Comparison of ENCODE assay signal across 9 mouse cellular contexts in genomic region chr14:45996760-45997159, GRCm38 (mm10).
DNase-seq lines count a peak whose midpoint lies in the region; ATAC-seq and TF ChIP-seq lines count a peak whose summit lies in the region.
"Had no signal": no experiment of that assay in that cellular context is flagged by ENCODE, and none has a peak within 500 bp of the region (broad histone marks: within the 10 kb centered on the region; RNA-seq: fewer than 3 reads in every experiment).

No protein-coding gene starts in this region.

- H3K4me1 ChIP-seq in midbrain, postnatal 0 days (ENCODE audit: insufficient read depth, low read length): no peaks in the 10 kb centered on the region
- H3K4me1 ChIP-seq in midbrain, embryonic 15.5 days: no peaks in the 10 kb centered on the region
- H3K4me1 ChIP-seq in embryonic facial prominence, embryonic 13.5 days: peaks cover 24% of the 10 kb centered on the region
- no peaks in the 10 kb centered on the region for H3K4me1 ChIP-seq in stomach, postnatal 0 days (replicated peaks; ENCODE audit: control insufficient read depth, insufficient read depth)

- H3K4me3 ChIP-seq in midbrain, postnatal 0 days (ENCODE audit: low read depth, low read length): no peak overlapping the region
- no peak overlapping the region for H3K4me3 ChIP-seq in midbrain, embryonic 15.5 days
- H3K4me3 ChIP-seq in embryonic facial prominence, embryonic 13.5 days: no peak overlapping the region
- H3K4me3 ChIP-seq in stomach, postnatal 0 days (ENCODE audit: low read depth, low read length): no peak overlapping the region
- H3K4me3 ChIP-seq: limb, embryonic 13.5 days had no signal

- ATAC-seq in midbrain, postnatal 0 days (ENCODE audit: low FRiP score): no peak
- ATAC-seq in midbrain, embryonic 15.5 days (replicated peaks): no peak
- ATAC-seq in embryonic facial prominence, embryonic 13.5 days (ENCODE audit: insufficient number of reproducible peaks, insufficient read depth, low FRiP score, low TSS enrichment, low read depth): 0 out of 2 replicates have a peak, but pooled peaks have one; percentile 26
- peak; percentile 56; the same call in 1 of the 2 replicates for ATAC-seq in stomach, postnatal 0 days (ENCODE audit: low FRiP score, low TSS enrichment)
- ATAC-seq: activated CD4-positive, CD25-positive, alpha-beta regulatory T cell, adult 4 months had no signal

- no peaks in the 10 kb centered on the region for H3K36me3 ChIP-seq in midbrain, postnatal 0 days (ENCODE audit: insufficient read depth, low read length)
- no peaks in the 10 kb centered on the region for H3K36me3 ChIP-seq in midbrain, embryonic 15.5 days (replicated peaks)
- H3K36me3 ChIP-seq in embryonic facial prominence, embryonic 13.5 days: no peaks in the 10 kb centered on the region
- no peaks in the 10 kb centered on the region for H3K36me3 ChIP-seq in stomach, postnatal 0 days (ENCODE audit: control insufficient read depth, insufficient read depth, low read length)
- H3K36me3 ChIP-seq: limb, embryonic 13.5 days had no signal

- H3K4me2 ChIP-seq in midbrain, postnatal 0 days (ENCODE audit: low read depth, low read length, poor library complexity, severe bottlenecking): no peak overlapping the region
- no peak overlapping the region for H3K4me2 ChIP-seq in midbrain, embryonic 15.5 days
- no peak overlapping the region for H3K4me2 ChIP-seq in embryonic facial prominence, embryonic 13.5 days
- H3K4me2 ChIP-seq in stomach, postnatal 0 days (replicated peaks; ENCODE audit: low read depth): no peak overlapping the region
- H3K4me2 ChIP-seq: limb, embryonic 13.5 days had no signal

- no peak overlapping the region for H3K9ac ChIP-seq in midbrain, postnatal 0 days (replicated peaks; ENCODE audit: low read length, poor library complexity, severe bottlenecking)
- no peak overlapping the region for H3K9ac ChIP-seq in midbrain, embryonic 15.5 days
- no peak overlapping the region for H3K9ac ChIP-seq in embryonic facial prominence, embryonic 13.5 days
- no peak overlapping the region for H3K9ac ChIP-seq in stomach, postnatal 0 days (ENCODE audit: low read length)
- H3K9ac ChIP-seq: limb, embryonic 13.5 days had no signal

- 72% methylated on average over 5 of the region's 5 CpGs for WGBS in midbrain, postnatal 0 days
- 80% methylated on average over 5 of the region's 5 CpGs for WGBS in midbrain, embryonic 15.5 days
- 45% methylated on average over 5 of the region's 5 CpGs for WGBS in embryonic facial prominence, embryonic 13.5 days
- WGBS in stomach, postnatal 0 days: 52% methylated on average over 5 of the region's 5 CpGs

- DNase-seq in midbrain, postnatal 0 days (ENCODE audit: low spot score): peak; percentile 34
- peak; percentile 90 for DNase-seq in kidney, postnatal 14 days
- peak; percentile 54 for DNase-seq in stomach, postnatal 0 days (ENCODE audit: low spot score)
- no peak for DNase-seq in gastrocnemius, adult 18-20 months (ENCODE audit: low spot score)
- no peak for DNase-seq in urinary bladder, postnatal 10 days (ENCODE audit: low spot score)

- no peak for TF ChIP-seq CTCF in midbrain, postnatal 0 days (IDR thresholded peaks at IDR 0.05)
- TF ChIP-seq CTCF in stomach, postnatal 0 days (IDR thresholded peaks at IDR 0.05; ENCODE audit: low read depth): no peak

- H3K27me3 ChIP-seq in midbrain, postnatal 0 days (ENCODE audit: insufficient read depth, low read length): no peaks in the 10 kb centered on the region
- H3K27me3 ChIP-seq in midbrain, embryonic 15.5 days (replicated peaks): no peaks in the 10 kb centered on the region; the same call in 1 of the 2 replicates
- no peaks in the 10 kb centered on the region for H3K27me3 ChIP-seq in embryonic facial prominence, embryonic 13.5 days
- no peaks in the 10 kb centered on the region for H3K27me3 ChIP-seq in stomach, postnatal 0 days (ENCODE audit: control insufficient read depth, insufficient read depth, low read length)

- TF ChIP-seq EP300 in stomach, postnatal 0 days (optimal IDR thresholded peaks at IDR 0.05): no peak

- no peaks in the 10 kb centered on the region for H3K9me3 ChIP-seq in midbrain, postnatal 0 days (ENCODE audit: low read length)
- no peaks in the 10 kb centered on the region for H3K9me3 ChIP-seq in midbrain, embryonic 15.5 days
- H3K9me3 ChIP-seq in embryonic facial prominence, embryonic 13.5 days: no peaks in the 10 kb centered on the region
- no peaks in the 10 kb centered on the region for H3K9me3 ChIP-seq in stomach, postnatal 0 days (ENCODE audit: control insufficient read depth, low read length)
- H3K9me3 ChIP-seq: limb, embryonic 13.5 days had no signal

- no peak overlapping the region for H3K27ac ChIP-seq in midbrain, postnatal 0 days (ENCODE audit: low read depth, low read length)
- no peak overlapping the region for H3K27ac ChIP-seq in midbrain, embryonic 15.5 days
- no peak overlapping the region for H3K27ac ChIP-seq in embryonic facial prominence, embryonic 13.5 days
- no peak overlapping the region for H3K27ac ChIP-seq in stomach, postnatal 0 days (replicated peaks)
- H3K27ac ChIP-seq: limb, embryonic 13.5 days had no signal

Comparison
In these comparisons a context has a peak if more than half of its experiments do, and no peak if none do; other contexts are left out.
1. ATAC-seq: peak in embryonic facial prominence, embryonic 13.5 days (single experiment) and stomach, postnatal 0 days (single experiment); none in midbrain, postnatal 0 days (single experiment) and midbrain, embryonic 15.5 days (single experiment).
2. DNase-seq: peak in midbrain, postnatal 0 days (single experiment), kidney, postnatal 14 days (single experiment) and stomach, postnatal 0 days (single experiment); none in gastrocnemius, adult 18-20 months (single experiment) and urinary bladder, postnatal 10 days (single experiment).